Mouse (Mus musculus) bone marrow, adult 2 months (tissue): ENCODE measurements around the gene Kcnh2.

Experiments used
- CTCF ChIP-seq: fragments of 200-500 bp; IDR thresholded peaks from 2 replicates; pipeline ENCODE4 v1.5.1; 2011; ENCODE audit warnings: low read length, control low read depth; ENCODE audit not compliant: control insufficient read depth, insufficient read depth
- POLR2A ChIP-seq: fragments of 200-500 bp; IDR thresholded peaks from 2 replicates; pipeline ENCODE4 v1.6.1; 2011; ENCODE audit warnings: low read depth, mild to moderate bottlenecking, control low read depth, low read length, borderline replicate concordance; ENCODE audit not compliant: control insufficient read depth

- TF ChIP-seq CTCF, result no peak
- TF ChIP-seq POLR2A, result no peak
These were observed 18.4 kb upstream of the Kcnh2 start for GRCm38 (mm10) chr5:24369767-24370166.
